Mouse (Mus musculus) thymus, adult 18-20 months (tissue): ENCODE measurements around the gene Srsf3.

ENCODE experiments used
- DNase-seq, 2 experiments: peaks; one replicate each; pipeline ENCODE4 v3.0.0; 2022; ENCODE audit warnings: mixed read lengths in 2 of 2

The Srsf3 gene

GRCm38 (mm10) chr17:29046863-29047262 is 14.4 kb downstream of the Srsf3 start:
- DNase-seq, result no peak

GRCm38 (mm10) chr17:29047697-29048514 is 15.5 kb downstream of the Srsf3 start:
- no peak for DNase-seq

- peak; percentile 57 to 63 for DNase-seq
Observed at GRCm38 (mm10) chr17:29048748-29049507, 16.5 kb downstream of the Srsf3 start.

GRCm38 (mm10) chr17:29049508-29049889 is 17.1 kb downstream of the Srsf3 start:
- no peak for DNase-seq

GRCm38 (mm10) chr17:29049923-29050322 is 17.5 kb downstream of the Srsf3 start:
- DNase-seq, result no peak

- DNase-seq, result no peak
Observed at GRCm38 (mm10) chr17:29050791-29051190, 18.4 kb downstream of the Srsf3 start.

GRCm38 (mm10) chr17:29053067-29053466 is 20.6 kb downstream of the Srsf3 start:
- DNase-seq, result no peak

- no peak for DNase-seq
Observed at GRCm38 (mm10) chr17:29053841-29054240, 21.4 kb downstream of the Srsf3 start.

- no peak for DNase-seq
Observed at GRCm38 (mm10) chr17:29054429-29054828, 22.0 kb downstream of the Srsf3 start.

- no peak for DNase-seq
Observed at GRCm38 (mm10) chr17:29055586-29055985, 23.2 kb downstream of the Srsf3 start.

GRCm38 (mm10) chr17:29056207-29056606 is 23.8 kb downstream of the Srsf3 start:
- no peak for DNase-seq

GRCm38 (mm10) chr17:29056699-29057151 is 24.3 kb downstream of the Srsf3 start:
- DNase-seq, result peak; percentile 65 to 71

GRCm38 (mm10) chr17:29057361-29057890 is 25.0 kb downstream of the Srsf3 start:
- no peak for DNase-seq

- DNase-seq, result no peak
Observed at GRCm38 (mm10) chr17:29057961-29058360, 25.5 kb downstream of the Srsf3 start.

GRCm38 (mm10) chr17:29058487-29058886 is 26.1 kb downstream of the Srsf3 start:
- no peak for DNase-seq

GRCm38 (mm10) chr17:29059581-29059980 is 27.2 kb downstream of the Srsf3 start:
- no peak for DNase-seq

- no peak for DNase-seq
Observed at GRCm38 (mm10) chr17:29060946-29061345, 28.5 kb downstream of the Srsf3 start.

GRCm38 (mm10) chr17:29062119-29063035 is 29.9 kb downstream of the Srsf3 start:
- no peak for DNase-seq

- DNase-seq, result no peak
Observed at GRCm38 (mm10) chr17:29063121-29063987, 30.9 kb downstream of the Srsf3 start.

GRCm38 (mm10) chr17:29063988-29064285 is 31.5 kb downstream of the Srsf3 start:
- no peak for DNase-seq

- no peak for DNase-seq
Observed at GRCm38 (mm10) chr17:29065245-29065940, 33.0 kb downstream of the Srsf3 start.
